Mouse (Mus musculus) small intestine, adult 2 months (tissue): ENCODE measurements at regions not wholly inside any gene's neighbourhood (a gene's known extent, or its start where the extent isn't known, plus 50 kb on each side); places are given as distances from the start of the nearest gene placed in this dataset.

Experiments
- H3K27ac ChIP-seq: fragments of 200-500 bp; 2 replicates; pipeline ENCODE4 v1.5.1; 2012; ENCODE audit warnings: low read depth, low read length, control low read depth, inconsistent platforms; ENCODE audit not compliant: insufficient read depth
- H3K27me3 ChIP-seq: fragments of 200-500 bp; 2 replicates; pipeline ENCODE4 v1.6.1; 2012; ENCODE audit warnings: mild to moderate bottlenecking, moderate library complexity, low read length, inconsistent platforms; ENCODE audit not compliant: control insufficient read depth, insufficient read depth
- H3K36me3 ChIP-seq: fragments of 200-500 bp; 2 replicates; pipeline ENCODE4 v1.6.1; 2012; ENCODE audit warnings: mild to moderate bottlenecking, low read length, control low read depth, inconsistent platforms; ENCODE audit not compliant: control insufficient read depth, insufficient read depth
- H3K4me1 ChIP-seq: fragments of 200-500 bp; 2 replicates; pipeline ENCODE4 v1.6.1; 2012; ENCODE audit warnings: low read length, inconsistent platforms, mixed read lengths; ENCODE audit not compliant: control insufficient read depth, insufficient read depth, insufficient read length
- H3K4me3 ChIP-seq: fragments of 200-500 bp; 2 replicates; pipeline ENCODE4 v1.5.1; 2012; ENCODE audit warnings: low read depth, mild to moderate bottlenecking, control low read depth, inconsistent platforms, low read length, moderate library complexity
- CTCF ChIP-seq: fragments of 200-500 bp; IDR thresholded peaks from 2 replicates; pipeline ENCODE4 v1.5.1; 2012; ENCODE audit warnings: low read depth, mild to moderate bottlenecking, control low read depth, inconsistent platforms, low read length, moderate library complexity, mixed read lengths; ENCODE audit not compliant: insufficient replicate concordance, insufficient read length; ENCODE audit errors: extremely low read depth
- POLR2A ChIP-seq: fragments of 200-500 bp; IDR thresholded peaks from 2 replicates; pipeline ENCODE4 v1.6.1; 2012; ENCODE audit warnings: low read depth, mild to moderate bottlenecking, control low read depth, inconsistent platforms, low read length, moderate library complexity
- WGBS: fragments of 180-500 bp; shearing (Covaris S2); methylation state at CpG from one replicate; pipeline ENCODE4 v1.1.7; 2018; 5-methylcytosine and 5-hydroxymethylcytosine counted together

DNA sequence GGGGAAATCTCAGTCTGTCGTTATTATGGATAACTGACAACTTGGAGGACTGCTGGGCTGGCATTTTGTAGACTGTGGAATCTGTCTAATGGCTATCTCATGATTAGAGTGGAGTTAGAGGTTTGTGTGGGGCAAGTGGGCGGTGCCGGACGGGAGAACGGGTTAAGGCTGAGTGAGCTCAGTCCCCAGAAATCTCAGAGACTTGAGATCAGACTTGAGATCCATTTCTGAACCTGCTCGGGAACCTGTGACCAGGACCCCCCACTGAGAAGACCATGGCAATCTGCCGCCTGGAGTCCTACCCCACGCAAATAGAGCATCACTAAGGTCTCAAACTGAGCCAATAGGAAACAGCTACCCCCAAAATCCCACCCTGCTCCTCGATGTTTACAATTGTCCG, 306.0 kb downstream of the Irs2 start:
- WGBS = 78% methylated on average over 10 of the region's 10 CpGs
- TF ChIP-seq CTCF (no peak), POLR2A (no peak)
- H3K27ac ChIP-seq = no peak overlapping the region
- H3K27me3 ChIP-seq = no peaks in the 10 kb centered on the region
- no peak overlapping the region for H3K4me3 ChIP-seq
- H3K4me1 ChIP-seq = no peaks in the 10 kb centered on the region
- no peaks in the 10 kb centered on the region for H3K36me3 ChIP-seq

DNA sequence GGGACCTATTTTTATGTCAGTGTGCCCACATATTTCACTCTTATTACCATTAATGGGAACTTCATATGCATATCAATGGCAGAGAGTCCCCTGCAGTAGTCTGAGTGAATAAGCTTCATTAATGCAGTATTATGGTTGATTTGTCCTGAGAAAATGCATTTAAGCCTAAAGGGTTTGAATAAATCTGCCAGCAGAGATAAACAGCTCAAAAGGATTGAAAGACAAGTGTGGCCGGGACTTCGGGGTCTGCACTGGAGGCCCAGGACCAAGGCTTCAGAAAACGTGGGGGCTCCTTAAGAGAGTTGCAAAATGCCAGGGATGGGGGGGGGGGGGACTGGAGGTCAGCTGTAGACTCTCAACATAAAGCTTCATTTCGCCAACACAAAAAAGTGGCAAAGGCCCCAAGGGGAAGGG, 306.6 kb downstream of the Irs2 start:
- H3K4me3 ChIP-seq = no peak overlapping the region

DNA sequence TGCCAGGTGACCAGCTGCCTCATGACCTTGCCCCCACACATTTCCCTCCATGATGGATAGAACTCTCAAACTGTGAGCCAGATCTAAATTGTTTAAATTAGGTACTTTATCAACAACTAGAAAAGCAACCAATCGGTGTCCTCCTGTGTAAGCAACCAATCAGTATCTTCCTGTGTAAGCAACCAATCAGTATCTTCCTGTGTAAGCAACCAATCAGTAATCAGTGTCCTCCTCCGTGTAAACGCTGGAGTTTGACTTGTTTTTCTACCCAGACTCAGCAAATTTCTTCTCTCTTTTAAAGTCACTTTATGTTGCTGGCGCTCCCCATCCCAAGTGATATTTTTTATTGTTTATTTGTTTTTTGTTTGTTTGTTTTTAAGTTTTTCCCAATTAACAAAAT, 307.0 kb downstream of the Irs2 start:
- no peaks in the 10 kb centered on the region for H3K4me1 ChIP-seq
- TF ChIP-seq CTCF (no peak), POLR2A (no peak)
- no peaks in the 10 kb centered on the region for H3K27me3 ChIP-seq
- 68% methylated on average over 4 of the region's 4 CpGs for WGBS
- H3K36me3 ChIP-seq = no peaks in the 10 kb centered on the region
- H3K4me3 ChIP-seq = no peak overlapping the region
- H3K27ac ChIP-seq = no peak overlapping the region

More for the DNA sequence above, 306.6 kb downstream of the Irs2 start:
- TF ChIP-seq POLR2A (no peak), CTCF (no peak)
- Histone ChIP-seq H3K36me3 (no peaks in the 10 kb centered on the region), H3K27ac (no peak overlapping the region), H3K27me3 (no peaks in the 10 kb centered on the region), H3K4me1 (no peaks in the 10 kb centered on the region)
- 80% methylated on average over 4 of the region's 4 CpGs for WGBS

DNA sequence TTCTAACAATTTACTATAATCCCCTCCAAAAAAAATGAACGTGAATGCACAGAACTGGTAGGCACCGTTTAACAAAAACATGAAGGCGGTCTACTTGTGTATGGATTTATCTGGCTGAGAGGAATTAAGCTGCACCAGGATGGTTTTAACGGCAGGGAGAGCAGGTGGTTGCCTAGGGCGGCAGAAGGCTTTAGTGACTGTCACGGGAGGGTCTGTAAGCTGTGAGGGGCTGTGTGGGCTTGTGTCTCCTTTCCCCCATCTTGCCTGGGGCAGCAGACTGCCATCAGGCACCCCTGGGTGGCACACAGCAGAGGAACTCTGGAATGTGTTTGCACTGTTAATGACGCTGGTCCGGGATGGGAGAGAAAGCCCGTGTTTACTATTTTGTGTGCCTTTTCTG, 308.6 kb downstream of the Irs2 start:
- Histone ChIP-seq H3K4me1 (no peaks in the 10 kb centered on the region), H3K27ac (no peak overlapping the region), H3K27me3 (no peaks in the 10 kb centered on the region), H3K36me3 (no peaks in the 10 kb centered on the region), H3K4me3 (no peak overlapping the region)
- no peak for TF ChIP-seq CTCF
- TF ChIP-seq POLR2A = no peak
- 65% methylated on average over 9 of the region's 9 CpGs for WGBS

DNA sequence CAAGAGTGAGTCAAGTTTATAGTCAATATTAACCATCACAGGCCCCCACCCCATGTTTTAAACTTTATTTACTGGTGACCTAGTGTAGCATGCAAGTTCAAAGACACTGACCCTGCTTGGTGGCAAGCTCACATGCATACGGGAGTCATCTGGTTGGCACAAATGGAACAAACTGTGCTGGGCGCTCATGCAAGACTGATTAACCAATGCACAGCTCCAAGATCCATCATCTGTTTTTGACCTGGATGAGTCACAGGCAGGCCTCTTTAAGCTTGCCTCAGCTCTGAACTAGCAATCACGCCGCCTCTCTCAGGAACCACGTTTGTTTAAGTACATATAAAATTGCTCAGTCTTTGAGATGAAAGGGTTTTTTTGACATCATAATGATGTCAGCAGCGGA, 313.1 kb downstream of the Irs2 start:
- Histone ChIP-seq H3K4me3 (no peak overlapping the region), H3K27ac (no peak overlapping the region), H3K36me3 (no peaks in the 10 kb centered on the region), H3K4me1 (no peaks in the 10 kb centered on the region), H3K27me3 (no peaks in the 10 kb centered on the region)
- no peak for TF ChIP-seq CTCF
- no peak for TF ChIP-seq POLR2A
- 73% methylated on average over 6 of the region's 6 CpGs for WGBS

DNA sequence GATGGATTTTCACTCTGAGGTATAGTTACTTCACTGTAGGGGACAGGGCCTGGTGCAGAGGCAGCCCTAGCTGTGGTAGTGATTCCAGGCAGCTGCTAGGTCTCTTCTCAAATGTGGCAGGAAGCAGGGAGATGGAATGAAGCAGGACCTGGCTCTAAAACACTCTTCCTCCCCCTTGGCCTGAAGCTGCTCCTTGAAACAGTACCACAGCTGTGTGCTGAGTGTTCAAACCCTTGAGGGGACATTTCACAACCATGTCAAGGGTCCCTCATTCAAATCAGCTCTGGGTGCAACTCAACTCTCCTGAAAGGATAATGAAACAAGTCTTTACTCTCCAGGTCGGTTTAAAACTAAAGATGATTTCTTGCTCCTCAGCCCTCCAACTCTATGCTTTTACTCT, 317.6 kb downstream of the Irs2 start:
- WGBS = 83% methylated on average over 1 of the region's 1 CpGs
- Histone ChIP-seq H3K36me3 (no peaks in the 10 kb centered on the region), H3K27ac (no peak overlapping the region), H3K4me3 (no peak overlapping the region), H3K4me1 (no peaks in the 10 kb centered on the region), H3K27me3 (no peaks in the 10 kb centered on the region; the same call in 1 of the 2 replicates)
- TF ChIP-seq POLR2A (no peak), CTCF (no peak)

DNA sequence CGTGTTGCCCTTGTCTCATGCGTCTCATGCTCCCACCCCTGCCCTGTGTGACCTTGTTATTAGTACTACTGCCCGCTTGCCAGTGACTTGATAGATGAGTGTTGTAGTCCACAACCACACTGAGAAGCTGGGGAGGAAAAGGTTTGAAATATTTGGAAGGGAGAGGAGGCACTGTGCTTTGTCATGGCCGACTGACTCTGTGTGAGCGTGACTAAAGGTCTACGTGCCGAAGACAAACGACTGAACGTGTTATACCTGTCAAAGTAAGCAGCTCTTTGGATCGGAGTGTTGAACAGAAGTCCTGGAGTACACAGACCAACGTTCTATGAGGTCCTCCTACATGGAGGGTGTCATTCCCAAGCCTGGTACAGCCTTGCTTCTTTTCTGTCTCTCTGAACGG, 318.4 kb downstream of the Irs2 start:
- TF ChIP-seq POLR2A (no peak), CTCF (no peak)
- Histone ChIP-seq H3K4me3 (no peak overlapping the region), H3K4me1 (no peaks in the 10 kb centered on the region), H3K36me3 (no peaks in the 10 kb centered on the region), H3K27me3 (no peaks in the 10 kb centered on the region; the same call in 1 of the 2 replicates), H3K27ac (no peak overlapping the region)
- 82% methylated on average over 12 of the region's 12 CpGs for WGBS

DNA sequence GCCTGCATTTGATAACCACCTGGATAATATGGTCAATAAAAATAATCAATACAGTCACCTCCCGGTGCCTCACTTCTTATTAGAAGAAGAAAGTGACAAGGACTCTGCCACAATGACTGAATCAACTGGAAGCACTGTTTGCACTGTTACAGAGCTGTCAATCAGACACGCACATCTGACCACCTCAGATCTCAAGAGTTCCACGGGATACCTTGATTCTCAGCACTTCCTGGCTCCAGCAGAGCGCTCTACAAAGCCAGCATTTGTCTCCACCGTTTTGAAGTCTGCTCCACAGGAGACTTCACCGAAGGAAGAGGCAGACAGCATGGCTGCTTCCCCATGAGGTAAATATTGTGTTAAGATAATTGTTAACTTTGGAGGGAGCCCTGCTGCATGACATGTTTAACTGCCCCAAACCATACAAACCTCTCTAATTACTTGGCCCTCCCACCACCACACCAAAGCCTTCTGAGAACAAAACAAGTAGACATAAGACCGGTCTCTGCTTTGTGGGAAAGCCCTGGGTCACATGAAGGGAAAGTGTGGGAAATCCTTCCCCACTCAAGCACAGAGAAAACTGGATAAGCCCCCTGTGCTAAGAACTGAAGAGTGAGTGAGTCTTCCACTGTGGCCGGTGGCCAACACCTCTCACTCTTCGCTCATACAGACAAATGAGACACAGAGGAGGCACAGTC, 320.2 kb downstream of the Irs2 start:
- H3K27ac ChIP-seq = no peak overlapping the region

More for the DNA sequence above, 320.2 kb downstream of the Irs2 start:
- no peaks in the 10 kb centered on the region; the same call in 1 of the 2 replicates for H3K27me3 ChIP-seq
- H3K4me3 ChIP-seq = no peak overlapping the region
- no peaks in the 10 kb centered on the region for H3K36me3 ChIP-seq
- H3K4me1 ChIP-seq = no peaks in the 10 kb centered on the region
- WGBS = 30% methylated on average over 9 of the region's 9 CpGs
- TF ChIP-seq CTCF = no peak
